ENCODE assay signal across 14 mouse cellular contexts in genomic region chr13:75737991-75738390, GRCm38 (mm10). TPM values are rescaled to one million over a fixed set of nuclear protein-coding genes. Genes with fewer than 3 reads are reported as not detected.
DNase-seq lines count a peak whose midpoint lies in the region; ATAC-seq and TF ChIP-seq lines count a peak whose summit lies in the region.
"Had no signal": no experiment of that assay in that cellular context is flagged by ENCODE, and none has a peak within 500 bp of the region (broad histone marks: within the 10 kb centered on the region; RNA-seq: fewer than 3 reads in every experiment).

No protein-coding gene starts in this region.

- peaks cover 11% of the 10 kb centered on the region for H3K4me1 ChIP-seq in lung, adult 2 months (ENCODE audit: control insufficient read depth, insufficient read depth, low read length)
- peaks cover 54% of the 10 kb centered on the region for H3K4me1 ChIP-seq in liver, postnatal 0 days (ENCODE audit: insufficient read depth)
- H3K4me1 ChIP-seq: forebrain, embryonic 10.5 days; neural tube, embryonic 15.5 days had no signal

- TF ChIP-seq CTCF in lung, adult 2 months (IDR thresholded peaks at IDR 0.05; ENCODE audit: insufficient read depth, low read length): no peak
- no peak for TF ChIP-seq CTCF in liver, postnatal 0 days (IDR thresholded peaks at IDR 0.05; ENCODE audit: low read depth)

- peaks cover 8% of the 10 kb centered on the region for H3K36me3 ChIP-seq in liver, postnatal 0 days (replicated peaks; ENCODE audit: insufficient read depth, low read length)
- H3K36me3 ChIP-seq: forebrain, embryonic 10.5 days; kidney, embryonic 15.5 days; lung, embryonic 15.5 days; neural tube, embryonic 15.5 days had no signal

- H3K27ac ChIP-seq in liver, postnatal 0 days (ENCODE audit: low read depth): peak overlapping the region; percentile 66
- H3K27ac ChIP-seq: forebrain, embryonic 10.5 days; kidney, embryonic 15.5 days; layer of hippocampus, adult 2 months; lung, embryonic 15.5 days; neural tube, embryonic 15.5 days had no signal

- H3K9ac ChIP-seq in liver, postnatal 0 days (replicated peaks): no peak overlapping the region
- H3K9ac ChIP-seq: kidney, embryonic 15.5 days; lung, embryonic 15.5 days; neural tube, embryonic 15.5 days had no signal

- no peak for ATAC-seq in liver, postnatal 0 days
- ATAC-seq in monocyte, adult 5-6 weeks (replicated peaks; ENCODE audit: insufficient number of reproducible peaks, low FRiP score, low TSS enrichment, poor library complexity, severe bottlenecking): no peak

- TF ChIP-seq POLR2A in lung, adult 2 months (IDR thresholded peaks at IDR 0.05; ENCODE audit: borderline replicate concordance, extremely low read depth, low read depth, low read length): no peak

- no peaks in the 10 kb centered on the region for H3K9me3 ChIP-seq in liver, postnatal 0 days (ENCODE audit: low read length)
- H3K9me3 ChIP-seq: forebrain, embryonic 10.5 days; kidney, embryonic 15.5 days; lung, embryonic 15.5 days; neural tube, embryonic 15.5 days had no signal

- peak; percentile 13 for DNase-seq in lung, adult 2 months
- DNase-seq in lung, postnatal 14 days: no peak
- peak; percentile 3 for DNase-seq in adrenal gland, postnatal 25 days
- peak; percentile 26 to 58 for DNase-seq in gastrocnemius, adult 8-10 months (ENCODE audit: low spot score in 2 of 2)
- no peak for DNase-seq in liver, postnatal 0 days
- no peak for DNase-seq in layer of hippocampus, postnatal 36 days
- DNase-seq: cerebellum, adult 9-10 months; heart, postnatal 14 days had no signal

- no peak for TF ChIP-seq EP300 in liver, postnatal 0 days (IDR thresholded peaks at IDR 0.05; ENCODE audit: low read depth)

- no peaks in the 10 kb centered on the region for H3K27me3 ChIP-seq in liver, postnatal 0 days (ENCODE audit: insufficient read depth, low read length)
- H3K27me3 ChIP-seq: kidney, embryonic 15.5 days; lung, embryonic 15.5 days; neural tube, embryonic 15.5 days had no signal

- peak overlapping the region; percentile 54 for H3K4me2 ChIP-seq in liver, postnatal 0 days (ENCODE audit: low read depth, low read length)
- H3K4me2 ChIP-seq: kidney, embryonic 15.5 days; lung, embryonic 15.5 days; neural tube, embryonic 15.5 days had no signal

- 54% methylated on average over 7 of the region's 7 CpGs for WGBS in lung, adult 2 months
- WGBS in liver, postnatal 0 days (ENCODE audit: insufficient replicate concordance): 68% methylated on average over 7 of the region's 7 CpGs

- no peak overlapping the region for H3K4me3 ChIP-seq in lung, adult 2 months (replicated peaks; ENCODE audit: extremely low read depth, low read depth, low read length)
- H3K4me3 ChIP-seq in liver, postnatal 0 days (ENCODE audit: low read depth, low read length): no peak overlapping the region
- H3K4me3 ChIP-seq: forebrain, embryonic 10.5 days; kidney, embryonic 15.5 days; layer of hippocampus, adult 2 months; lung, embryonic 15.5 days; neural tube, embryonic 15.5 days had no signal

RNA-seq across cellular contexts. Expression of gene Ell2, which starts 31.4 kb away (rescaled TPM):
- polyA plus RNA-seq in lung, adult 2 months (2012; rRNA removed): 4.2 and 4.7 TPM in 2 replicates
- total RNA-seq in adrenal gland, postnatal 25 days (2021): 50.1 and 59.6 TPM in 2 replicates
- 10 to 100 TPM; 20.7 to 50.6 (median 28.9) TPM for total RNA-seq in gastrocnemius, adult 8-10 months (2022)
- polyA plus RNA-seq in liver, postnatal 0 days (2015; fragmentation: Nextera tagmentation; extraction: Ambion mirVana): 12.1 and 13.7 TPM in 2 replicates
- total RNA-seq in monocyte, adult 5-6 weeks (2017): 24.9 to 61.1 TPM (median 45.2 TPM) in 3 replicates
- total RNA-seq in layer of hippocampus, postnatal 36 days (2021): 10 to 100 TPM; 32.9 to 34.6 TPM

Comparison
In these comparisons a context has a peak if more than half of its experiments do, and no peak if none do; other contexts are left out.
1. DNase-seq: peak in lung, adult 2 months (single experiment), adrenal gland, postnatal 25 days (single experiment) and gastrocnemius, adult 8-10 months (2 of 2); none in lung, postnatal 14 days (single experiment), liver, postnatal 0 days (single experiment) and layer of hippocampus, postnatal 36 days (0 of 2).